Mouse (Mus musculus) 3134 (cell line): ENCODE data around the gene Rd3.

Experiments used
- DNase-seq: peaks from one replicate; pipeline ENCODE4 v3.0.0-alpha.2; 2011; ENCODE audit warnings: low spot score; ENCODE audit not compliant: insufficient read length; ENCODE audit errors: extremely low read depth

Gene Rd3

GRCm38 (mm10) chr1:191963413-191963812, 13.8 kb upstream of the Rd3 start:
- peak; percentile 47 for DNase-seq

GRCm38 (mm10) chr1:191963948-191964772, 13.0 kb upstream of the Rd3 start:
- DNase-seq, result peak; percentile 89

GRCm38 (mm10) chr1:191964773-191965481, 12.2 kb upstream of the Rd3 start:
- DNase-seq, result peak; percentile 74

GRCm38 (mm10) chr1:191969939-191970338, 7.2 kb upstream of the Rd3 start:
- DNase-seq, result no peak

GRCm38 (mm10) chr1:191974509-191975405, 2.4 kb upstream of the Rd3 start:
- DNase-seq, result no peak

- no peak for DNase-seq
Measured at GRCm38 (mm10) chr1:191981426-191982102, 4.4 kb downstream of the Rd3 start.

- DNase-seq, result no peak
Measured at GRCm38 (mm10) chr1:191986674-191987480, 9.7 kb downstream of the Rd3 start.

GRCm38 (mm10) chr1:191987481-191987769, 10.3 kb downstream of the Rd3 start:
- no peak for DNase-seq

GRCm38 (mm10) chr1:191988646-191989045, 11.5 kb downstream of the Rd3 start:
- DNase-seq, result no peak

- no peak for DNase-seq
Measured at GRCm38 (mm10) chr1:191989060-191989459, 11.9 kb downstream of the Rd3 start.

- peak; percentile 91 for DNase-seq
Measured at GRCm38 (mm10) chr1:191989994-191990393, 12.8 kb downstream of the Rd3 start.

GRCm38 (mm10) chr1:191992040-191992780, 15.0 kb downstream of the Rd3 start:
- no peak for DNase-seq

- no peak for DNase-seq
Measured at GRCm38 (mm10) chr1:191994476-191994875, 17.3 kb downstream of the Rd3 start.

GRCm38 (mm10) chr1:191995488-191995887, 18.3 kb downstream of the Rd3 start:
- DNase-seq, result no peak

- no peak for DNase-seq
Measured at GRCm38 (mm10) chr1:191995916-191996315, 18.7 kb downstream of the Rd3 start.

- no peak for DNase-seq
Measured at GRCm38 (mm10) chr1:191996621-191997185, 19.5 kb downstream of the Rd3 start.

GRCm38 (mm10) chr1:191999022-191999421, 21.9 kb downstream of the Rd3 start:
- peak; percentile 48 for DNase-seq
